Mouse (Mus musculus) heart, postnatal 0 days (tissue): ENCODE results near the gene Gm19426. TPM values are rescaled to one million over a fixed set of nuclear protein-coding genes. Genes with fewer than 3 reads are reported as not detected.

Experiments
- ATAC-seq: fragments of 200-750 bp; cut with Nextera tagmentation; 2 replicates; pipeline ENCODE4 v1.8.0; 2017; ENCODE audit warnings: low read depth, moderate number of reproducible peaks, moderate library complexity; ENCODE audit not compliant: insufficient read depth
- DNase-seq: peaks from one replicate; pipeline ENCODE4 v3.0.0-alpha.2; 2016; ENCODE audit warnings: low spot score
- H3K27ac ChIP-seq: fragments of 300-500 bp; sonication (generic); 2 replicates; pipeline ENCODE4 v1.5.1; 2014; ENCODE audit warnings: low read depth, mild to moderate bottlenecking
- H3K27me3 ChIP-seq: fragments of 300-500 bp; sonication (generic); 2 replicates; pipeline ENCODE4 v1.6.1; 2014; ENCODE audit warnings: low read length, mixed read lengths; ENCODE audit not compliant: control insufficient read depth, insufficient read depth
- H3K36me3 ChIP-seq: fragments of 300-500 bp; sonication (generic); replicated peaks from 2 replicates; pipeline ENCODE4 v1.6.1; 2014; ENCODE audit warnings: low read length, mixed read lengths; ENCODE audit not compliant: control insufficient read depth, insufficient read depth
- H3K4me1 ChIP-seq: fragments of 300-500 bp; sonication (generic); 2 replicates; pipeline ENCODE4 v1.6.1; 2014; ENCODE audit warnings: antibody characterized with exemption; ENCODE audit not compliant: control insufficient read depth, insufficient read depth
- H3K4me2 ChIP-seq: fragments of 300-500 bp; sonication (generic); 2 replicates; pipeline ENCODE4 v1.6.1; 2014; ENCODE audit warnings: low read depth, mild to moderate bottlenecking, low read length, moderate library complexity
- H3K4me3 ChIP-seq: fragments of 300-500 bp; sonication (generic); 2 replicates; pipeline ENCODE4 v1.5.1; 2014; ENCODE audit warnings: low read depth, low read length
- H3K9ac ChIP-seq: fragments of 300-500 bp; sonication (generic); replicated peaks from 2 replicates; pipeline ENCODE4 v1.6.1; 2014; ENCODE audit warnings: low read depth, low read length, mixed read lengths
- H3K9me3 ChIP-seq: fragments of 300-500 bp; sonication (generic); replicated peaks from 2 replicates; pipeline ENCODE4 v1.6.1; 2016; ENCODE audit warnings: low read length; ENCODE audit not compliant: control insufficient read depth
- CTCF ChIP-seq: IDR thresholded peaks from 2 replicates; pipeline ENCODE4 v1.5.1; 2016; ENCODE audit warnings: antibody characterized with exemption, control low read depth, low read depth
- EP300 ChIP-seq: IDR thresholded peaks from 2 replicates; pipeline ENCODE4 v1.6.1; 2016; ENCODE audit warnings: antibody characterized with exemption, low read depth
- WGBS: fragments of 180-500 bp; shearing (Covaris S2); extraction: QIAGEN DNeasy Blood & Tissue Kit; methylation state at CpG from one replicate; pipeline ENCODE4 v1.1.7; 2014; 5-methylcytosine and 5-hydroxymethylcytosine counted together
- polyA plus RNA-seq: library from polyadenylated mRNA; unstranded; fragments of >200 nt; fragmentation: Nextera tagmentation; extraction: Ambion mirVana; gene quantifications from 2 replicates; pipeline ENCODE4 v1.2.1, GENCODE M21; 2015
- total RNA-seq: library from RNA; depleted of rRNA; stranded (reverse); fragments of >200 nt; gene quantifications from 2 replicates; pipeline ENCODE4 v1.2.3, GENCODE M21; 2014; ENCODE audit warnings: low replicate concordance

Gene Gm19426
- total and polyA plus RNA-seq, 2 experiments from 2014 or later = 3.0 TPM; not detected in 1

DNA sequence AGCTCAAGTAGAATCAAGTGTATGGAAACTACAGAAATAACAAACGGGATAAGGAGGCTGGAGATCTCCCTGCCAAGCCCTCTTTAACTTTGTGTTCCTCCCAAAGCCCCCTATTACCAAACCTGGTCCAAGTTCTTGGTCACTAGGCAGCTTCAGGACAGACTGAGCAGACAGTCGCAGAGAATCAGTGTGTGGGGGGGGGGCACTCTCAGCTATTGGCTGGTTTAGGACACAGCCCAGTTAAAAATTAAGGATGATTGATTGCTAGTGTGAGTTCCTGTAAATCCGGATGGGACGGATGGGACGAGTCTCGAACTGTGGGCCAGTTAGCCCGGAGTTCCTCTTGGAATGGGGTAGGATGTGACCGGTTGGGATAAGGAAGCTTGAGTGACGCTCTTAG lies 31.8 kb upstream of the Gm19426 start, which contains the start of gene Serping1:
Serping1 (minus strand) TSS at position 204 of the 400 bp plus-strand sequence.
- Histone ChIP-seq H3K4me2 (peak within 1 kb of the TSS; percentile 41), H3K27ac (0 out of 2 replicates have a peak within 1 kb of the TSS, but pooled peaks have one; percentile 28), H3K36me3 (no peaks in the 10 kb centered on the region), H3K4me3 (peak within 1 kb of the TSS; percentile 12), H3K9ac (no peak within 1 kb of the TSS), H3K9me3 (no peaks in the 10 kb centered on the region), H3K4me1 (no peaks in the 10 kb centered on the region; the same call in 1 of the 2 replicates), H3K27me3 (no peaks in the 10 kb centered on the region; the same call in 1 of the 2 replicates)
- WGBS = 76% methylated on average over 9 of the region's 9 CpGs
- no peak for TF ChIP-seq EP300
- TF ChIP-seq CTCF = no peak
- no peak for DNase-seq
- no peak for ATAC-seq

DNA sequence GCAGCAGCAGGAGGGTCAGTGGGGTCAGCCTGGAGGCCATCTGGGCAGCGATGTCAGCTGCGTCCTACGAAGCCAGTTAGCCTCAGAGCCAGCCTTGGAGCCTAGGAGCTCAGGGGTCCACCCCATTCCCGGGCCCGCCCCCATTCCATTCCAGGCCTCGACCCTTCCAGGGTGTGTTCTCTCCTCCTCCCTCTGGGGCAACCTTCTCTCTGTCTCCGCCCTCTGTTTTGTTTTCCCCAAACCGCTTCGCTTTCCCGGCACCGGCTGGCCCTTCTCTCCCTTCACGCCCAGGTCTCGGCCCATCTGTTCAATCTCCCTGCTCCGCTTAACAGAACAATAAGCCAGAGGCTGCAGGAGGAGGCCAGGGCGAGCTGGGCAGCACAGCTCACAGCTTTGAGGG lies 31.3 kb upstream of the Gm19426 start:
- Histone ChIP-seq H3K4me3 (peak overlapping the region; percentile 12), H3K27me3 (no peaks in the 10 kb centered on the region; the same call in 1 of the 2 replicates), H3K4me1 (no peaks in the 10 kb centered on the region; the same call in 1 of the 2 replicates), H3K9me3 (no peaks in the 10 kb centered on the region), H3K27ac (0 out of 2 replicates have a peak overlapping the region, but pooled peaks have one; percentile 7), H3K36me3 (no peaks in the 10 kb centered on the region), H3K9ac (no peak overlapping the region), H3K4me2 (peak overlapping the region; percentile 41)
- WGBS = 6% methylated on average over 15 of the region's 15 CpGs
- DNase-seq (peak; percentile 69), ATAC-seq (peak; percentile 86)
- no peak for TF ChIP-seq CTCF
- TF ChIP-seq EP300 = no peak

DNA sequence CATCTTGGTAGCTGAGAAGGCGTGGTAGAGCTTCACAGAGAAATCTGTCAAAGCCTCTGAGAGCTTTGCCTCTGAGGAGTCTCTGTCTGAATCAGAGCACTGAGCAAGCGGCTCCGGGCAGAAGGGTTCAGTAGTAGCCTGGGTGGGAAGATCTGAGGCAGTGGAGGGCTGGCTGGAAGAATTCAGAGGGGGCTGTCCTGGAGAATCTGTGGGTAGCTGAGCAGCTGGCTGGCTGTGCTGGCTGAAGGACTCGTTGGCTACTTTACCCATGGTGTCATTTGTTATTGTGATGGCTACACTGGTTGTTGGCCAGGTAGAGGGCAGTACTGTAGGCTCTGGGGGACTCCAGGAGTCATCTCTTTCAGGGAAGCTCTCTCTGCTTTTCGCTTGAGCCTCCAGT lies 29.7 kb upstream of the Gm19426 start:
- H3K4me3 ChIP-seq = no peak overlapping the region
- H3K4me1 ChIP-seq = no peaks in the 10 kb centered on the region; the same call in 1 of the 2 replicates
- no peaks in the 10 kb centered on the region; the same call in 1 of the 2 replicates for H3K27me3 ChIP-seq
- WGBS = 80% methylated on average over 5 of the region's 5 CpGs
- H3K9ac ChIP-seq = no peak overlapping the region
- TF ChIP-seq CTCF = no peak
- TF ChIP-seq EP300 = no peak
- H3K27ac ChIP-seq = no peak overlapping the region
- ATAC-seq = no peak
- H3K9me3 ChIP-seq = no peaks in the 10 kb centered on the region
- no peaks in the 10 kb centered on the region for H3K36me3 ChIP-seq
- H3K4me2 ChIP-seq = no peak overlapping the region
- DNase-seq = no peak

DNA sequence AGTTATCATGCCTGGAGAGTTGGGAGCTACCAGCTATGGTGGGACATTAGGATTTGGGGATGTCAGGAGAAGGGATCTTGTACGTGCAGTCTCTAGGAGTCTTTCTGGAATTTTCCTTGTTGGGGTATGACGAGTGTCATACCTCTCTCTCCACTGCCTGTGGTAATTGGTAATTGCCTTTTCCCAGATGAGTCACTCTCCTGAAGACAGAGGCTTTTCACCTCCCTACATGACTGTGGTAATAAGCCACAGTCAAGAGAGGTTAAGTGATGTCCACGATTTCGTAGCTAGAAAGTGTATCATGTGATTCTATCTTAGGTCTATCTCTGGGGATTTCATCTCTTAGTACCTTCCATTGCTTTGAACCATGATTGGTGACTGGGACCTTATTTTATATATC lies 29.0 kb upstream of the Gm19426 start:
- WGBS = 82% methylated on average over 4 of the region's 4 CpGs
- DNase-seq = no peak
- ATAC-seq = no peak

DNA sequence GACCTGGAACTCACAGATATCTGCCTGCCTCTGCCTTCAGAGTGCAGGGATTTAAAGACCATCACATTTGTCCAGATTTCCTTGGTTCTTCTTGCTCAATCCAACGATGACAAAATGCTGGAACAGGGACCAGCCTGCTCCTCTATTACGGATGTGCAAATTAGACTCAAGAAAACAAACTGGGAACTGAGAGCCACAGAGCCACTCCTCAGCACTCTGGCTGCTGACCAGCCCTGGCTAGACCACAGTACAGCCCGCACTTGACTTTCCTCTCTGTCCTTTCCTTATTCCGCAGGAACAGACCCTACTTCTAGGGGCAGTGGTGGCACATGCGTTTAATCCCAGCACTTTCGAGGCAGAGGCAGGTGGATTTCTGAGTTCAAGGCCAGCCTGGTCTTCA lies 27.0 kb upstream of the Gm19426 start:
- no peaks in the 10 kb centered on the region for H3K4me1 ChIP-seq
- no peak overlapping the region for H3K27ac ChIP-seq
- H3K9me3 ChIP-seq = no peaks in the 10 kb centered on the region
- 65% methylated on average over 6 of the region's 6 CpGs for WGBS
- no peak for ATAC-seq
- no peaks in the 10 kb centered on the region for H3K36me3 ChIP-seq
- no peak overlapping the region for H3K9ac ChIP-seq
- DNase-seq = no peak
- H3K4me2 ChIP-seq = no peak overlapping the region
- TF ChIP-seq EP300 (no peak), CTCF (no peak)
- H3K27me3 ChIP-seq = no peaks in the 10 kb centered on the region; the same call in 1 of the 2 replicates
- H3K4me3 ChIP-seq = no peak overlapping the region

More for the DNA sequence above, 29.0 kb upstream of the Gm19426 start:
- H3K27me3 ChIP-seq = no peaks in the 10 kb centered on the region; the same call in 1 of the 2 replicates
- H3K4me3 ChIP-seq = no peak overlapping the region
- H3K4me2 ChIP-seq = no peak overlapping the region
- TF ChIP-seq EP300 (no peak), CTCF (no peak)
- H3K9me3 ChIP-seq = no peaks in the 10 kb centered on the region
- no peak overlapping the region for H3K27ac ChIP-seq
- no peak overlapping the region for H3K9ac ChIP-seq
- H3K36me3 ChIP-seq = no peaks in the 10 kb centered on the region
- no peaks in the 10 kb centered on the region for H3K4me1 ChIP-seq

DNA sequence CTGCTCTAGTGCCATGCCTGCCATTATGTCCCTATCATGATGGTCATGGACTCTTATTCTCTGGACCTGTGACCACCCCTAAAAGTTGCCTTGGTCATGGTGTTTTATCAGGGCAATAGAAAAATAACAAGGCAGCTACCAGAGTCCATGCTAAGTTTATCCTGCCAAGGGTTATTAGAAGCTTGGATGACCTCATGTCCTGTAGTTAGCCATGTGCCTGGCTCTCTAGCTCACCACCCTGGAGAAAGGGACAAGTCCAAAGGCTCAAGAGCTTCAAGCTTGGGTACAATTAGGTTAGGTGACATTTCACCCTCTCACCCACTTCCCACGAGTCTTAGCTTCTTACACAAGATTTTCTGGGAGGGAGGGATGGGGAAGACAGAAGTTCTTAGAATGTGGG lies 19.4 kb upstream of the Gm19426 start:
- ATAC-seq (no peak), DNase-seq (no peak)
- Histone ChIP-seq H3K9me3 (no peaks in the 10 kb centered on the region), H3K36me3 (no peaks in the 10 kb centered on the region), H3K27ac (no peak overlapping the region), H3K9ac (no peak overlapping the region), H3K4me2 (no peak overlapping the region), H3K4me1 (no peaks in the 10 kb centered on the region), H3K4me3 (no peak overlapping the region), H3K27me3 (no peaks in the 10 kb centered on the region)
- 39% methylated on average over 1 of the region's 1 CpGs for WGBS
- no peak for TF ChIP-seq EP300
- TF ChIP-seq CTCF = no peak
